Mouse (Mus musculus) urinary bladder, adult 18-20 months (tissue): ENCODE measurements around the gene Med22.
"Not testable (repeated sequence)": the region's sequence is repeated elsewhere in the genome, so short reads cannot be mapped to it uniquely, and the experiment has no call there.

Experiments
- DNase-seq, 2 experiments: peaks; one replicate each; pipeline ENCODE4 v3.0.0; 2022; ENCODE audit warnings: low spot score in 2 of 2, mixed read lengths in 2 of 2

The Med22 gene

DNA sequence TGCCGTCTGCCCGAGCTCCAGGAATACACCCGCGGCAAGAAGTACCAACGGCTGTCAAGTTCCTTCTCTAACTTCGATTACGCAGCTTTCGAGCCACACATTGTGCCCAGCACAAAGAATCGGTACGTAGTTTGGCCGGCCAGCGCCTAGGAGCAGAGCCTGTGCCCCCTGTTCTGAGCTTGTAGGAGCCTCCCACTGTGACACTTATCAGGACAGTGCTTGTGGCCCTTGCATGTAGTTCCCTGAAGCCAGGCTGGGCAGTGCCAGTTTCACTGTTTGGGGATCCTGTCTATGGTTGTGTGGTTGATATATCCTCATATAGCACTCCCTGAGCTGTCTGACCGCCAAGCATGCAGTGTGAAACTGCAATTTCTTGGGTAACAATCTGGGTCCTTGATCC, 6.3 kb upstream of the Med22 start:
- DNase-seq = no peak

DNA sequence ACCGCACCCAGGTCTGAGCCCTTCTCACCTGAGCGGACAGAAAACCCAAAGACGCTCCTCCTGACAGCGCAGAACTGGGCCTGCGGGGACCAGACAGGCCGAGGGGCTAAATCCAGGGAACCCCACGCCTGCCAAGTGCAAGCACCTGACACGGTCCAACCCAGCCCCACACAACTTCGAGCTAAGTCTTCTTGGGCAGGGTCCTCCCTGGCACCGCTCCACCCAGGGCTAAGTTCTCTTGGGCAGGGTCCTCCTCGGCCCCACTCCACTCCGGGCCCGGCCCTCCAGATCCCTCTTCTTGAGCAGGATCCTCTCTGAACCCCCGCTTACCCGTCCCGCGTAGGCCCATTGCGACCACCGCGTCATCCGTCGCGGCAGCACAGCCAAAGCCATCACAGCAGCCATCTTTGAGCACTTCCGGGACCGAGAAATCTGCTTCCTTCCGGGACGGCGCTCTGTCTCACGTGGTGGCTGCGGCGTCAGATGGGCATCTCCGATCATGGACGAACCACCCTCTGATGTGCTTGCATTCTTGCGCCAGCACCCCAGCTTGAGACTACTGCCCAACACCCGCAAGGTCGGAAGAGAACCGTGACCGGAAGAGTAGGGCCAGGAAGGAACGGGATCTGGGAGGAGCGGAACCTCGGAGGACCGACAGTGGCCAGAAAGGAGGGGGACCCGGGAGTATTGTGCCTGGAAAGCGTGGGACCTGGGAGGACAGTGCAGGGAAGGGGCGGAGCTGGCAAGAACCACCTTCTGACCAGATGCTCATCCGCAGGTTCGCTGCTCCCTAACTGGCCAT, 5.7 kb upstream of the Med22 start, which contains the start of the genes Surf2 and Surf1:
Surf2 (plus strand) TSS at position 441 of the 802 bp plus-strand sequence.
Surf1 (minus strand) TSS at position 604 of the 802 bp plus-strand sequence.
- peak; percentile 69 to 74 for DNase-seq

DNA sequence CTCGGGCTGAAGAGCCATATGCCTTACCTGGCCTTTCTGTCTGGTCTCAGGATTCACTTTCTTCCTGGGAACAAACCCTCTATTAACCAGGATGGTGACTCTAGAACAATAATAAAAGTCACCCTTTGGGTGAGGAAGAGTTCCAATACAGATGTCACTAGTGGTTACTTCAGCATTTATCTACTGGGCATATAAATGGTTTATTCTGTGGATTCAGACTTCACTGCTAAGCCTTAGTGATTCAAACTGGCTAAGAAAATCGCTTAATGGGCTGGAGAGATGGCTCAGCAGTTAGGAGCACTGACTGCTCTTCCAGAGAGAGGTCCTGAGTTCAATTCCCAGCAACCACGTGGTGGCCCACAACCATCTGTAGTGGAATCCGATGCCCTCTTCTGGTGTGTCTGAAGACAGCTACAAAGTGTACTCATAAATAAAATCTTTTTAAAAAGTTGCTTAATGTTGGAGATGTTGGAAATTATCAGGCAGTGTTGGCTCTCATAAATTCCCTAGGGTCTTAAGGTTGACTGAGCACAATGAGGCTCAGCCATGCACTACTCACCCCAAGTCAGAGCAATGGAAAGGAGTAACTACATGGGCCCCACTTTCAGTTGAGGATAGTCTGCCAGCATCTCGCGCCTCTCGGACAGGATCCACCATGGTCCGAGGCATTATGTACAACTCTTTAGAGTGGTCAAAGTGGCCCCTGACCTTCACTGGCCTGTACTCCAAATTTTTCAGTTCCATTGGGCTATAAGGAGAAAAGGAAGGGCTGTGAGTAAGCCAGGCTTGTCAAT, 3.9 kb upstream of the Med22 start:
- no peak for DNase-seq

DNA sequence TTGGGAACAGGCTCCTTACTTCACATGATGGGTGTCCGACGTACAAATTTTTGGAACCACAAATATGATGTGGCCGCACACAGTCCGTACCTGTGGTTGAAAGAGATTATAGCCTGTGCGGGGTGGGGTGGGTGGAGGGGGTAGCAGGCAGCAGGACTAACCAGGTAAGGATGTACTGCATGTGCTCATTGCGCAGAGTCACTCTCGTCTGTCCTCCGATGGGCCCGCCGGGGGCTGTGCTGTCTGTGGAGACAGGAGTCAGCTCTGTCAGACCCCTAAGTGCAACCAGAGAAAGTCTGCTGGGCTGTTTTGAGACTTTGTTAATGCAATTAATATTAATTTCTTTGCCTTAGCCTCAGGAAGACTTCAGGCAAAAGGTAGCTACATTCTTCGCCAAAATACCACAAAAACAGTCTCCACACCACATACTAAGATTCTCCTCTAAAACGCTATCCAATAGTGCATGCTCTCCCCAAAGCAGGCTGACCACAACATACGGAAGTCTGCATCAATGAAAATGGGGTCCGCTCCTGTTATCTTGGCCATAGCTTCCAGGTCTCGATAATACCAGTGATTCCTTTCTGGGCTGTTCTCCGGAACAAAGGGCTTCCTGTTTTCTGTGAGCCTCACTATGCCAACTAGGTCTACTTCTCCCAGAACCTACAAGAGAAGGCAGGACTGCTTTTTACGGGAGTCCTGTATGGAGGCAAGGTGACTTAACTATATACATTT, 3.1 kb upstream of the Med22 start:
- no peak for DNase-seq

DNA sequence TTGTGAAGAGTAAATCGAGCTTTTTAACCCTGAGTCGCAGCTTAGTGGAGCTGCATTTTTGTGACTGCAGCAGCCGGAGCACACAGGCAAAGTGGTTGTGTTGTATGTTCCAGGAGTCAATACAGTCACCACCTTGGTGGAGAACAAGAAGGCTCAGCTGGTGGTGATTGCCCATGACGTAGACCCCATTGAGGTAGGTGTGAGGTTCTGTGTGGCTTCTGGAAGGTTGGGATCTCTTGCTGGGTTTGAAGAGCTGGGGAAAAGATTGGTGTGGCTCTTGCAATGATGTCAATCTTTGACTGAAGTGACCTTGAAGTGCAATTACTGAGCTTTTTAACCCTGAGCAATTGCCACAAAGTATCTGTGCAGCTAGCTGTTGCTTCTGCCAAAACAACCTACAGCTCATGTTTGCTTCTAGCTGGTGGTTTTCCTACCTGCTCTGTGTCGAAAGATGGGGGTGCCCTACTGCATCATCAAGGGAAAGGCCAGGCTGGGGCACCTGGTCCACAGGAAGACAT, 1.8 kb upstream of the Med22 start:
- no peak for DNase-seq

DNA sequence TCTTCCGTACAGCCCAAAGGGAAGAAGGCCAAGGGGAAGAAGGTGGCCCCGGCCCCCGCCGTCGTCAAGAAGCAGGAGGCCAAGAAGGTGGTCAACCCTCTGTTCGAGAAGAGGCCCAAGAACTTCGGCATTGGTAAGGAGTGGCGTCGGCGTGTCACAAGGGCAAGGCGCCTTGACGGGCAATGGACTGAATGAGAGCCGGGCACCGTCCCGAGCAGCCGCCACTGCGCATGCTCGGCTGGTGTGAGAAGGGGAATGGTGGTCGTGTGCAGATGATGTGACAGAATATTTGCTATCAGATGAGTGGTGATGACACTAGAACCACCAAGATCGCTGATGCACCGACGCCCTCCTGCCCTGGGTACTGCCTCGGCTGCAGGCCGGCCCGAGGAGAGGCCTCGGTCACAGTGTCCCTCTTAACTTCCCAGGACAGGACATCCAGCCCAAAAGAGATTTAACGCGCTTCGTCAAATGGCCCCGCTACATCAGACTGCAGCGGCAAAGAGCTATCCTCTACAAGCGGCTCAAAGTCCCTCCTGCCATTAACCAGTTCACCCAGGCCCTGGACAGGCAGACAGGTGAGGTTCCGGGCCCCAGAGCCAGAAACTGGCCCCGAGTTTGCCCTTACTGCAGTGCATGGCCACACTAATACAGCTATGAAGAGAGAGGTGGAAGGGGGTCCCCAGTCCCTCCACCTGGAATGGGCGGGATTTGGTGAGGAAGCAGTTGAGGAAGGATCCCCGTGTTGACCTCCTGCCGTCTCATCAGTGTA, 703 bp upstream of the Med22 start:
- no peak for DNase-seq

DNA sequence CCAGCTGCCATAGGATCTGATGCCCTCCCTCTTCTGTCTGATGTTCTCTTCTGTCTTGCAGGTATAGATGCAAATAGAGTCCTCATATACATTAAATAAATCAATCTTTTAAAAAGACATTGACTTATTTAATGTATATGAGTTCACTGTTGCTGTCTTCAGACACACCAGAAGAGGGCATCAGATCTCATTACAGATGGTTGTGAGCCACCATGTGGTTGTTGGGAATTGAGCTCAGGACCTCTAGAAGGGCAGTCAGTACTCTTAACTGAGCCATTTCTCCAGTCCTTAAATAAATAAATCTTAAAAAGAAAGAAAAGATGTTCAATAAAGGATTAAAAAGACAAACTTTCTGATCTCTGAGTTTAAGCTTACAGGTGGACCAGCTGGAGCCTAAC, 1.1 kb downstream of the Med22 start:
- no peak for DNase-seq

DNA sequence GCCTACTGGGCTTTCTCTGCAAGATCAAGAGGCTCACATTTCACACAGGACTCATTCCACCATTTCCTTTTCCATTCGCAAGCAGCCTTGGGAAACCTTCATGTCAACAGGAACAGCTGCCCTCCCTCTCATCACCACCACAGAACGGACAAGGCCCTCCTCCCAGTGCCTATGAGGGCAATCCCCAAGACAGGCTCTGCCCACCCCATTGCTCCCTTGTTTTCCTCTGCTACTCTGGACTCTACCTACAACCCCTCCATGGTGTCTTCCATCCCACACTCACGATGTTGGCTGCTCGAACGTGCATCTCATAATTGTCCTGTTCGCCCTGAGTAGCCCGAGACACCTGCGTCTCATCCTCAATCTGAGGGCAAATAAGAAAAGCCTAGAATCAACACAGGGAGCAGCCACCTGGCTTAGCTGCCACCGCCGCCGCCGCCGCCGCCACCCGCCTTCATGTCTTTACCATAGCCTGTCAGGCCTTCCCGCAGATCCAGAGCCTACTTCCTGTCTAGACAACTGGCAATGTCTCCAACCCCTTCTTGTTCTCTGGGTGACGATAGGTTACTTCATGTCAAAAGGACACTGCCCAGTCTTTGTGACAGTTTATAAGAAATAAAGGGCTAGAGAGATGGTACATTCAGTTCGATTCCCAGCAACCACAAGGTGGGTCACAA, 1.6 kb downstream of the Med22 start:
- no peak for DNase-seq

DNA sequence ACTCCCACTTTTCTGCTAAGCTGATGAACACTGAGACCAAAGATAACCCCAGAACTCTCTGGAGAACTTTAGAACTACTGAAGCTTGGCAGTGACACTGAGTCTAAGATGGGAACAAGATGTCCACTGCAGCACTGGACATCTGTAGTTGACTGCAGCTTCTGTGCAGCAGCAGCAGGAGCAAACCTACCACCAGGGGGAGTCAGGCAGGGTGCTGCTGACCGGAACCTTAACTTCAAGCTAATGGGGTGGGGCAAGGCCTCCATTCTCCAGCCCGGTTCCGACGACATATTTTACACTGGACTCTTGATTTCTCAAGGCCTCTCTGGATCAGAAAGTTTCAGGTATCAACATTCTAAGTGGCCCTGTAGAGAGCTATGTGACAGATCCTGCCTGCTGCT, 3.4 kb downstream of the Med22 start:
- DNase-seq = no peak

DNA sequence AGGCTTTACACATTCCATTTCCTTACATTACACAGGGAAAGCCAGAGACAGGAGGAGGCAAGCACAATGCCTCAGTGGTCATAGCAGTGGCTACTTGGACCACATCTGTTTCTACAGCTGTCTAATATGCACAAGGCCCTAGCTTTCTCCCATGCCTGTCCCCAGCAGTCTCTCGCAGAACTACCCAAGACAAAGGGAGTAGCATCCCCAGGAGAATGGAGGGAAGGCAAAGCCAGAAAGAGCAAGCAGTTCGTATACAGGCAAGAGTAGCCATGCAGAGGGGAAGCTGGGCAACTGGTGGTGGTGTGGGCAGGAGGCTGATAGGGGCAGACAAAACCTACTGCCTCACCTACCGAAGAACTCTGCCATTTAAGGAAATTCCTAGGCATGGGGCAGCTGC, 4.0 kb downstream of the Med22 start:
- DNase-seq = no peak

DNA sequence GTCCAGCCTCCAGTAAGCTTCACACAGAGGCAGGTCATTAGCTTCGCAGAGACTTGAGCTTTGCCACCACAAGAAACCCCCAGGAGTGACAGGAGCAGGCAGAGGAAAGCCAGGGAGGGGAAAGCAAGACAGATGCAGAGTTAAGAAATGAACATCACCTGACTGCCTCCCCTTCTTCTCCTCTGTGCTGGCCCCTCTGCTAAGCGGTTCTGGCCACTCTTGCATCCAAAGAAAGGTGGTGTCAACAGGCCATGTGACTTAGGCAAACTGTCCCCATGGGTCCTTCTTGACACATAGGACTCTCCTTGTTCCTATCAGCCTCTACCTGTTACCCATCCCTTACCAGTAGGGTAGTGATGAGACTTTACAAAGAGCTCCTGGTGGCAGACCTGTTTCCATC, 4.5 kb downstream of the Med22 start:
- DNase-seq = no peak

DNA sequence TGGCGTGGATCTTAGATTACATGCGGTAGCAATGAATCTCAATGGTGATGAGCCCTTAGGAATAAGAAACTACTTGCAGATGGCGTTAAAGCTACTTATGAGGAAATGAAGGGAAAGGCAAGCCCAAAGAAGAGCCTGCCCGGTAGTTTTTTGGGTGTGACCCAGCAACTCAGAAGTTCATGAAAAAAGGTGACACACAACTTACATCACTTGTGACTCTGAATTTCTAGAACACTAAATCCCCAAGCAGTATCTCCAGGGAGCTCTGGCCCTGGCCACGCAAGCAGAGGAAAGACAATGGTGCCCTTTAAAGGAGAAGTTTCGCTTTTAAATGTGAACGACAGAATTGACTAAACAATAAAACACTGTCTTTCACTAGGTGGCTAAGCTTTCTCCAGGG, 7.2 kb downstream of the Med22 start:
- no peak for DNase-seq

DNA sequence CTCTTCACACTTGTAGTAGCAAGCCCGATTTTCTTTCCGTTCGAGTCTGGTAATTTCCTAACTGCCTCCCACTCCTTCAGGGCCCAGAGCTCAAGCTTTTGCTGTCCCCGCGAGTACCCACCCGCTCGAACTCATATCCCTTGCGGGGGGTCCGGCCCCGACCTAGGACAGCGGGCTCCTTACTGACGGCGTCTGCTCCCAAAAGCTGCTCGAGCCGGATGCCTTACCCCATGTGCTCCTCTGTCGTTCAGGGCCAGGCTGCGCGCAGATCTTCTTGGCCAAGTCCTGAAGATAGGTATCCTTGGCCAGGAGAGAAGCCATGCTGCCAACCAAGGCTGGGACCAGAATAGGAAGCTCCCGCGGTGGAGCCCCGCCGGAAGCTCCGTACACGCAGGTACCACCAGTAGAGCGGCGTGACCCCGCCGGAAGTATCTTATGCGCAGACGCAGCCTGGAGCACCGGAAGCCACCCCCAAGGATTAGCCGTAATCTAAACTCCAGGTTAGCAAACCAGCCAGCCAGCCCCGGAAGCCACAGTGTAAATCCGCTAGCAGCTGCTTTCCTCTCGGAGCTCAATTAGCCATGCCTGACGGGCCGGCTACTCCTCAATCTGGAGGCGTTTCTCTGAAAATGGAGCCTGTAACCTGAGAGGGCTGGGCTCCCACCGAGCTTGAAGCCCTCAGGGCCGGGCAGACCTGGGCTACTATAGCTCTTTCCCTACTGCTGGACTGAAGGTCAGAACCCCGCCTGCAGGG, 7.8 kb downstream of the Med22 start, which contains the start of gene Surf6:
Surf6 (minus strand) TSS at position 413 of the 754 bp plus-strand sequence.
- peak; percentile 88 to 95 for DNase-seq

DNA sequence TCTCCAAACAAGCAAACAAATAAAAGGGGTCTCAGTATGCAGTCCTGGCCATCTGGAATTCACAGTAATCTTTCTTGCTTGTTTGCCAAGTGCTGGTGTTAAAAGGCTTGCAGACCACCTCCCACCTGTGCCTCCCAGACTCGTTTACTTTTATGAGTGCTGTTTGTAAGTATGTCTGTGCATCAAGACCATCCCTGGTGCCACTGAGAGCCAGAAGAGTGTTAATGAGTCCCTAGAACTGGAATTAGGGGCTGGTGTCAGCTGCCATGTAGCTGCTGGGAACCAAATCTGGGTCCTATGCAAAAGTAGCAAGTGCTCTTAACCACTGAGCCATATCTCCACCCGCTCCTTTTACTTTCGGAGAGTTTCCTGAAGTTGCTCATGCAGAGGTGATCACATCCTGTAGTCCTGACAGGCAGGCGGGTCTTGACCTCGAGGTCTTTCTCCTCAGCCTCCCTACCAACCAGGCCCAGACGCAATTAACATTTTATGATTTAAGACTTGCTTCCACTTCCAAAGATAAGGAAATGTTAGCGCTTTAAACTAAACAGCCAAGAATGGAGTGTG, 8.6 kb downstream of the Med22 start:
- no peak for DNase-seq

DNA sequence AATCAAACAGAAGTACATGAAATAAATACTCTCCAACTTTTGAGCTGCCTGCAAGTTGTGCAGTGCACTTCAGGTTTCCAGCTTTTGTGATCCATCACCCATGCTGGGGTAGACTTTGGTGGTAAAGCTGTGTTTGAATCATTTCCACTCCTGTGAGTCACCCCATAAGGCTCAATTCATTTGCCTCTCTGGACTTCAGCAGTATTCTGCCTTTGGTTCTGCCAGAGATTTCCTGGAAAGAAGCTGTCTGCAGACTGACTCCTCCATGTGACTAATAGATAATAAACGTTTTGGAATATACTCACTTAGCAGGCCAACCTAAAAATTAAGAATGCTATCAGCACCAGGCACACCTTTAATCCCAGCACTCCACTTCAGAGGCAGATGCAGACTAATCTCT, 9.7 kb downstream of the Med22 start:
- DNase-seq = no peak

DNA sequence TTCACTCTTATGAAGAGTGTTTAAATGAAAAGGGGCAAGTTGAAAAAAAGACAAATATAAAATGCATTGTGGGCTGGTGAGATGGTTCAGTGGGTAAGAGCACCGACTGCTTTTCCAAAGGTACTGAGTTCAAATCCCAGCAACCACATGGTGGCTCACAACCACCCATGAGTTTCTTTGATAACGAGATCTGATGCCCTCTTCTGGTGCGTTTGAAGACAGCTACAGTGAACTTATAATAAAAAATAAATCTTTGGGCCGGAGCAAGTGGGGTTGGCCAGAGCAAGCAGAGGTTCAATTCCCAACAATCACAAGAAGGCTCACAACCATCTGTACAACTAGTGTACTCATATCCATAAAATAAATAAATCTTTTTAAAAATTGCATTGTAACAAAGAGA, 14.6 kb downstream of the Med22 start:
- DNase-seq = no peak

DNA sequence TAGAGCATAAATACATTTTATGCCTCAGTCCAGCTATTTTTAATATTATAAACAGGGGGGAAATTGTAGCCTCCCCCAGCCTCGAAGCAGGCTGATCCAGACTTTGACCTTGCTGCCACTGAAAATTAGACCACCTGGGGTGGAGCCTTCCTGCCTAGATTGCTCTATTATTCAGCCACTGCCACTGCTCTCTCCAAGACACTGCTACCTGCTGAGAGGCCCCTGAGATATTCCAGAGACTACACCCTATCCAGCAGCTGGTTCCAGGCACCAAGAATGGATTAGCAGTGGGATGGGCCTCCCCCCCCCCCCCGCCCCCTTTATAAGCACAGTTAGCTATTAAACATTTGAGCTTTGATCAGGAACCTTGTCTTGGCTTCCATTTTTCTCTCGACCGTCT, 24.3 kb downstream of the Med22 start:
- not testable (repeated sequence) for DNase-seq

DNA sequence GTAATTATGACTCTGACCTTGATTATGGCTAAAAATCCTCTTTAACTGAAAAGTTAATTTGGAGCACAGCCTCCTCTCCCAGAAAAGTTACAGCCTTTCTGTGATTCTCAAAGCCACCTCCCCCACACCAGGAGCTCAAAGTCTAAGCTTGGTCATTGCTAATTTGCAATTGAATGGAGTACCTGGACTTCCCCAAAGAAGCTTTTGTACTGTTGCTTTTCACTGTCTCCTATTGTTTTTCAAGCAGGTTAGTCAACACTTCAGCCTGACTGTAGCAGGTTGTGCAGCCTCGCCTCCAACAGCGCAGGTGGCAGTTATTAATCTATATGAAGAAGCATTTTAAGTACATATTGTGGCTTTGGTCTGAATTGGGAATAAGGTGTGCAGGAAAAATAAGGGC, 24.9 kb downstream of the Med22 start:
- DNase-seq = not testable (repeated sequence)

DNA sequence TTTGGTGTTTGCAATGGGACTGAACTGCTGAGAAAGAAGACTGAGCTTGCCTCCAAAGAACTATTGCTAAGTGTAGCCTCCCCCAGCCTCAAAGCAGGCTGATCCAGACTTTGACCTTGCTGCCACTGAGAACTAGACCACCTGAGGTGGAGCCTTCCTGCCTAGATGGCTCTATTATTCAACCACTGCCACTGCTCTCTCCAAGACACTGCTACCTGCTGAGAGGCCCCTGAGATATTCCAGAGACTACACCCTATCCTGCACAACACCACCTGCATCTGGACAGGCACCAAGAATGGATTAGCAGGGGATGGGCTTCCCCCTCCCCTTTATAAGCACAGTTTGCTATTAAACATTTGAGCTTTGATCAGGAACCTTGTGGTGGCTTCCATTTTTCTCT, 31.9 kb downstream of the Med22 start:
- DNase-seq = no peak

DNA sequence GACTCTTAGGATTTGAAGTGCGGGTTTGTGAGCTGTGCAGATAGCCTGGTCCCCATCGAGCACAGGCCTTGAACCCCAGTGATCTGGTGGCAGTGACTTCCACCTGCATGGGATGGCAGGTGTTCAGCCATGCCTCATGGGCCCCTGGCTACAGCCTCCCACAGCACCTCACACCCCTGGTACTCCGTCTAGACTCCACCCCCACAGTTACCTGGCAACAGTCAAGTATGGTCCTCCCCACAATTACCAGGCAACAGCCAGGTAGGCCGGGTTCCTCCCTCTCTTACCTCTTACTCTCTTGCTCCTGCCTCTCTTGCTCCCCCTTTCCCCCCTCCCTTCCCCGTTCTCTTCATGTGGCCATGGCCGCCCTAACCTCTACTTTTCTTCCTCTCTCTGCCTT, 39.8 kb downstream of the Med22 start:
- no peak for DNase-seq
